Mouse (Mus musculus) T-helper 2 cell (primary cell): Measurements from ENCODE around the gene Arhgap24.

ENCODE experiments used
- in situ Hi-C: fragments of 300-600 bp; cut with MboI, MseI; formaldehyde crosslinking; loops from one replicate; pipeline ENCODE4 v1.15.1; 2025; ENCODE audit warnings: high pct_unique_total_duplicates

The Arhgap24 gene

DNA sequence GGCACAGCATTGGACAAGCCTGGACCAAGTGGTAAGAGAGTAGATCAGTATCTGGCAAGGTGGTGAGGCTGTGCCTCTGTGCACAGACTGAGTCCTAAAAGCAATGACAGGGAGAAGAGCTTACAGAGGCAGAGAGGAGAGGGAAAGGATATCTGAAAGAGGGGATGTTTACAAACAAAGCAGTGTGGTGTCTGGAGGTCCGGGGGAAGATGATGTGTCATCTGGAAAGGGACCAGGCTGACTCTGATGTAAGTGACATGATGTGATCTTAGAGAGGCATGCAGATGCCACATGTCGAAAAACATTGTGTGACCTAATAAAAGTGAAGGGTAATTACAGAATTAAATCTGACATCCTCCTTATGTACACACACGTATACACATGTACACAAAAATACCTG is 307.2 kb downstream of the Arhgap24 start:
- in situ Hi-C loops, result no loop called here

GRCm38 (mm10) chr5:102791273-102791672 is 310.1 kb downstream of the Arhgap24 start:
- in situ Hi-C loops, result no loop called here

DNA sequence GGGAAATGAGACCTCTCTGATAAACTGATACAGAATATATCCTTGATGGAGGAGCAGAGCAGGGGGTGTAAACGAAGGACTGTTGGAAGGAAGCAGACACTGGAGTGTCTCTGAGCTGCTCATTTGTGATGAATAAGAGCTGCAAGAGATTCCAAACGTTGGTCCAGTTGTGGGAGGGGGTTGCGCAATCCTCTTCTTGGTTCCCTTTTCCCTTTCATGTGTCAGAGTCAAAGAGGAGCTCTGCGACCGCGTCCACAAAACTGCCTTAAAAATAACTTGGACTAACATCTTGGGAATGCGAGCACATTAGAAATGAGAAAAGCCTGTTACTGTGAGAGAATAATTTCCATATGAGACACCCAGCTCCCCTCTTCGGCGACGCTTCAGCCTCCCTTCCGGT is 312.3 kb downstream of the Arhgap24 start:
- in situ Hi-C loops, result no loop called here

- in situ Hi-C loops, result no loop called here
Observed at GRCm38 (mm10) chr5:102801469-102801868, 320.3 kb downstream of the Arhgap24 start.

- in situ Hi-C loops, result no loop called here
Observed at GRCm38 (mm10) chr5:102802833-102803232, 321.6 kb downstream of the Arhgap24 start.

DNA sequence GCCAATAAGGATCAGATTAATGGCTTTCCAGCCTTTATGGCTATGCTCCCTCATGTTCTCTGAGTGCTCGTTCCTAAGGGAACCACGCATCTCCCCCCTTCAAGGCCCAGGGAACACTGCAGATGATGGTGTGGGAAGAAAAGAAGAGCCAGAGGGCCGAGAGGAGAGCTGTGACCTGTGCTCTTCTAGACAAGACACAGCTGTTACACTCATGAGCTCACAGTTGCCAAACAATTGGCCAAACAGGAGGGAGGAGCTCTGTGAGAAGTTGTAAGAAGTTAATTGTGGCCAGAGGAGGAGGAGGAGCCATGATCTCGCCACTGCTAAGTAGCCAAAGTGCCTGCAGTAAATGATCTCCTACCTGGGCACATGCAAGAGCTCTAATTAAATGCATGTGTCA is 322.5 kb downstream of the Arhgap24 start:
- in situ Hi-C loops, result no loop called here

DNA sequence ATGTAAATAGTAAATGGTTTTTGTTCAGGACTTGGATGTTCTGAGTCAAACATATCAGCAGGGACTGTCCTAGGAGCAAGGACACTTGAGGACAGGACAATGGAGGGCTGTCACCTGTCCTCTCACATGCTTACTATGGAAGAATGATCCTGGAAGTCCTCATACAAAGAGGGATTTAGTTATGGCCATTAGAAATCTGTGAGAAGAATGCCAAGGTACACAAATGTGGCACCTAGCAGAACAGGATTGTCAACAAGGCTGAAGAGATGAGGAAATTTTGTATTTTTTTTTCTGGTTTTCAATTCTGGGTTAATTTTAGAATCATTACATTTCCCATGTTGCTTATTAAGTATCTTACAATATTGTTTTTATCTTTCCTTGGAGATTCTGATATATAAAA is 326.3 kb downstream of the Arhgap24 start:
- in situ Hi-C loops, result no loop called here

DNA sequence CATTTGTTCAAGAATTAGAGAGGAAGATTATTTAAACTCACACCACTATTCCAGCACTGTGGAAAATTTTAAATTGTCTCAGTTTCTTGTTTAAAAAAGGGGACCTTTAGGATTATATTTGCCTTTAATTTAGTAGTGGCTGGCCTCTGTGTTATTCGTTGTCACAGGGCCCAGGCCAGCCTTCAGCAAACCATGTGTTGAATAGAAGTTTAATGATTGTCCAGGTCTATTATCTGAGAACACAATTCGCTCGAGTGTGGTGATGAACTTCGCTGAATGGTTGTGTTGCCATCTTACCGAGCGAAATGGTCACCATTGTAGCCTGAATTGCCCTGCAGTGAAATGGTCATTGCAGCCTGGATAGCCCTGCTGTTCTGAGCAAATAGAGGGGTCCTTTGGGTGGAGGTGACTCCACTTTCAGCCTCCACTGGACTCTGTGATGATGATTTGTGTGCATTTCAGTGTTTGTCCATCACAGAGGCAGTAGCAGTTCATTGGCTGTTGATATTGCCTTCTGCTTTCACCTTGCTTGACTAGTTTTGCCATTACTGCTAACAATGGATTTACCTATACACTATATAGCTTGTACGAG is 329.3 kb downstream of the Arhgap24 start:
- in situ Hi-C loops, result no loop called here

DNA sequence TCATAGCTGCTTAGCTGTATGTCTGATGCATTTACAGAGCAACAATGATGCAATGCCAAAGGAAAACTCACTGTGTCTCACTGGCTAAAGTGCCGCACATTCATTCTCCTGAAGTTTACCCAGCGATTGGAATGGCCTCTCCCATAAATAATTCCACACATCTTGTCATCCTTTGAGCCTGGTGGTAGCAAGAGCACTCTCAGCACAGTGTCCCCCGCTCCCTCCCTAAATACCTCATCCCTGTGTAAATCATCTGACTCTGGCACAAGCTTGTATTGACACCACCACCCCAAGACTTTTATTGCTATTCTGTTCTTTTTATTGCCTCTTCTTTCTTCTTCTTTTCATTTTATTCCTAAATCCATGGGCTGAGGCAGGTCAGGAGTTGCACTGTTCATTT is 332.1 kb downstream of the Arhgap24 start:
- in situ Hi-C loops, result no loop called here

GRCm38 (mm10) chr5:102817641-102818040 is 336.4 kb downstream of the Arhgap24 start:
- in situ Hi-C loops, result no loop called here

- in situ Hi-C loops, result no loop called here
Observed at GRCm38 (mm10) chr5:102825538-102825937, 344.3 kb downstream of the Arhgap24 start.

GRCm38 (mm10) chr5:102839071-102839470 is 357.9 kb downstream of the Arhgap24 start:
- in situ Hi-C loops, result no loop called here

DNA sequence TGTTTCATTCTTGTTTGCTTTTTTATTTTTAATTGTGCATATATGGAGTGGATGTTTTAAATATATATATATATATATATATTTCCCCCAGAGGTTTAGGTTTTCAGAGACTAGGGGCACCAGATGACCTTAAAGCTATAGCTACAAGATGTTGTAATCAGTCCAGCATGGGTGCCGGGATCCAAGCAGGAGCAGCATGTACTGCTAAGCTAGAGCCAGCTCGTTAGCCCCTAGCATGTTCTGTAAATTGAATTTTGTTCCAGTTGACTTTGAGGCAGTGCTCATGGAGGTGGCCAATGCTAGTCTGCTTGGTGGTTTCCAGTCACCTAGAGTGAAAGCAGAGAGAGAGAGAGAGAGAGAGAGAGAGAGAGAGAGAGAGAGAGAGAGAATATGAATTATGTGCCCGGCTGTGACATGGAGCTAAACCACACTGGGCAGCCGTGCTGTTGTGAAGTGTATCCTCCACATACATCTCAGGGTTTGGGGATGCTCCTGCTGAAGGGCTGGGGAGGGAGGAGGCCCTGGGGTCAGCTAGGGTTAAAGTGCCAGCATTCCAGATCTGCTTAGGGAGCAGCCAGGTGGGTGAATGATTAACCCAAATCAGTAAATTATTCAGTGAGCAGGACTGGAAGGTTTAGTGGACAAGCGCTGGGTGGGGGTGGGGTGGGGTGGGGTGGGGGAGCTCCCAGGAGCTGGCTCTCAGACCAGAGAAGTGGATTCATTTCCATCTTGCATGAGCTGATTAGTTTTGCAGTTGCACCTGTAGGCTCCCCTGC is 362.9 kb downstream of the Arhgap24 start:
- in situ Hi-C loops, result no loop called here

GRCm38 (mm10) chr5:102844731-102845598 is 363.8 kb downstream of the Arhgap24 start:
- in situ Hi-C loops, result no loop called here

DNA sequence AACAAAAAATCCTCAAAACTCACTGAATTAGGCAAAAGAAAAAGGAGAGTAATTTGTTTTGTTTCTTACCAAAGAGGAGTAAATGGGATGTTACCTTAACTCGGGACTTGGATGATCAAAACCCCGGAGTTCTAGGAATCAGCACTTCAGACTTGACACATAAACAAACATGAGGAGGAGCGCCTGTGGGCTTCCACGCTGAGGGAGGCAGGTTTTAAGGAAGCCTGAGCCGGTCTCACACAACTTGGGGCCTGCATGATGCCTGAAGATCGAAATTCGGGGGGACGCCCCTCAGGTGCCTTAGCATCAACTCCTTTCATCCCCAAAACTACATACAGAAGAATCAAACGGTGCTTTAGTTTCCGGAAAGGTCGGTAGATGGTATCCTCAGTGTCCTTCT is 364.6 kb downstream of the Arhgap24 start:
- in situ Hi-C loops, result no loop called here

GRCm38 (mm10) chr5:102847859-102848258 is 366.7 kb downstream of the Arhgap24 start:
- in situ Hi-C loops, result no loop called here

DNA sequence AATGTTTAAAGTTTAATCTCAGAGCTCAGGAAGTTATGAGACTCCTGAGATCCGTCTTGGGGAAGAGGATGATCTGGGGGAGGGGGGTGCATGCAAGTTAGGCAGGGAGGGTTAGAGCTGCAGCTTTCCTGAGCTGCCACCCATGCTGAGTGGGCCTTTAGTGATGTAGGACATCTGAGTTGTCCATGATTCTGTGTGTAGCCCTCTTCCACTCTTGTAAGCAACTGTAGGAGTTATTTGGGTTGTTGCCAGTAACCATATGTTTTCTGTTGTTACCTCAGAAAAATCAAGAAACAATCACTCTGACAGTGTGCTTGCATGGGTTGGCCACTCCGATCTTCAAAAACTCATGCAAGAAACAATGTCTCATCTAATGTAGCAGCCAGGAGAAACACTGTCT is 370.6 kb downstream of the Arhgap24 start:
- in situ Hi-C loops, result no loop called here

GRCm38 (mm10) chr5:102853750-102854149 is 372.6 kb downstream of the Arhgap24 start:
- in situ Hi-C loops, result no loop called here

GRCm38 (mm10) chr5:102855805-102856204 is 374.6 kb downstream of the Arhgap24 start:
- in situ Hi-C loops, result no loop called here

- in situ Hi-C loops, result no loop called here
Observed at GRCm38 (mm10) chr5:102858047-102858446, 376.9 kb downstream of the Arhgap24 start.

GRCm38 (mm10) chr5:102859749-102860148 is 378.6 kb downstream of the Arhgap24 start:
- in situ Hi-C loops, result no loop called here

- in situ Hi-C loops, result no loop called here
Observed at GRCm38 (mm10) chr5:102868196-102868595, 387.0 kb downstream of the Arhgap24 start.
